Mouse (Mus musculus) frontal cortex, postnatal 25 days (tissue): ENCODE data around the gene Cradd.

ENCODE experiments used
- DNase-seq, 2 experiments: peaks; one replicate each; pipeline ENCODE4 v3.0.0; 2022; ENCODE audit warnings: low spot score in 2 of 2

Gene Cradd

GRCm38 (mm10) chr10:95334826-95335225 lies 10.9 kb upstream of the Cradd start:
- DNase-seq = no peak

- DNase-seq = no peak
Observed at GRCm38 (mm10) chr10:95332596-95332995, 8.7 kb upstream of the Cradd start.

GRCm38 (mm10) chr10:95330375-95331363 lies 6.7 kb upstream of the Cradd start:
- no peak for DNase-seq

GRCm38 (mm10) chr10:95329884-95330283 lies 6.0 kb upstream of the Cradd start:
- DNase-seq = no peak

GRCm38 (mm10) chr10:95324278-95324631 lies 322 bp upstream of the Cradd start:
- no peak for DNase-seq

- DNase-seq = no peak
Observed at GRCm38 (mm10) chr10:95322076-95323070, 1.6 kb downstream of the Cradd start.

- no peak for DNase-seq
Observed at GRCm38 (mm10) chr10:95319001-95319400, 4.9 kb downstream of the Cradd start.

GRCm38 (mm10) chr10:95318392-95318708 lies 5.6 kb downstream of the Cradd start:
- no peak for DNase-seq

- DNase-seq = no peak
Observed at GRCm38 (mm10) chr10:95317581-95318391, 6.1 kb downstream of the Cradd start.

GRCm38 (mm10) chr10:95317091-95317490 lies 6.8 kb downstream of the Cradd start:
- DNase-seq = no peak

GRCm38 (mm10) chr10:95316675-95317074 lies 7.3 kb downstream of the Cradd start:
- no peak for DNase-seq

GRCm38 (mm10) chr10:95315801-95316474 lies 8.0 kb downstream of the Cradd start:
- DNase-seq = no peak

- no peak for DNase-seq
Observed at GRCm38 (mm10) chr10:95315321-95315720, 8.6 kb downstream of the Cradd start.

GRCm38 (mm10) chr10:95314019-95314418 lies 9.9 kb downstream of the Cradd start:
- DNase-seq = no peak

GRCm38 (mm10) chr10:95313524-95313923 lies 10.4 kb downstream of the Cradd start:
- no peak for DNase-seq

GRCm38 (mm10) chr10:95310688-95311441 lies 13.1 kb downstream of the Cradd start:
- DNase-seq = no peak

GRCm38 (mm10) chr10:95309412-95310322 lies 14.3 kb downstream of the Cradd start:
- DNase-seq = no peak

GRCm38 (mm10) chr10:95308991-95309390 lies 14.9 kb downstream of the Cradd start:
- no peak for DNase-seq

- no peak for DNase-seq
Observed at GRCm38 (mm10) chr10:95307916-95308315, 16.0 kb downstream of the Cradd start.
